Mouse (Mus musculus): ENCODE measurements around the gene Actl10.

Actl10 gene

GRCm38 (mm10) chr2:154551476-154551875 is at the start of gene Actl10:
Gene Actl10 (plus strand): TSS chr2:154551776.
- no peak for DNase-seq (ENCODE audit: low read depth, low spot score)

GRCm38 (mm10) chr2:154507076-154507475 is 44.5 kb upstream of the Actl10 start:
- DNase-seq (ENCODE audit: low read depth, low spot score): no peak

GRCm38 (mm10) chr2:154507566-154508283 is 43.9 kb upstream of the Actl10 start:
- DNase-seq (ENCODE audit: low read depth, low spot score): peak; percentile 82

GRCm38 (mm10) chr2:154508450-154508849 is 43.1 kb upstream of the Actl10 start:
- DNase-seq (ENCODE audit: low read depth, low spot score): peak; percentile 65

GRCm38 (mm10) chr2:154510141-154510540 is 41.4 kb upstream of the Actl10 start:
- no peak for DNase-seq (ENCODE audit: low read depth, low spot score)

GRCm38 (mm10) chr2:154516944-154517343 is 34.6 kb upstream of the Actl10 start:
- DNase-seq (ENCODE audit: low read depth, low spot score): no peak

GRCm38 (mm10) chr2:154517424-154517823 is 34.2 kb upstream of the Actl10 start:
- DNase-seq (ENCODE audit: low read depth, low spot score): no peak

GRCm38 (mm10) chr2:154521449-154521848 is 30.1 kb upstream of the Actl10 start:
- DNase-seq (ENCODE audit: low read depth, low spot score): no peak

- DNase-seq (ENCODE audit: low read depth, low spot score): no peak
Measured at GRCm38 (mm10) chr2:154522334-154522733, 29.2 kb upstream of the Actl10 start.

- no peak for DNase-seq (ENCODE audit: low read depth, low spot score)
Measured at GRCm38 (mm10) chr2:154525285-154525684, 26.3 kb upstream of the Actl10 start.

- no peak for DNase-seq (ENCODE audit: low read depth, low spot score)
Measured at GRCm38 (mm10) chr2:154526531-154526930, 25.0 kb upstream of the Actl10 start.

- DNase-seq (ENCODE audit: low read depth, low spot score): no peak
Measured at GRCm38 (mm10) chr2:154532888-154533287, 18.7 kb upstream of the Actl10 start.

GRCm38 (mm10) chr2:154534704-154535270 is 16.8 kb upstream of the Actl10 start:
- DNase-seq (ENCODE audit: low read depth, low spot score): no peak

GRCm38 (mm10) chr2:154538310-154538709 is 13.3 kb upstream of the Actl10 start:
- no peak for DNase-seq (ENCODE audit: low read depth, low spot score)

- no peak for DNase-seq (ENCODE audit: low read depth, low spot score)
Measured at GRCm38 (mm10) chr2:154538710-154539109, 12.9 kb upstream of the Actl10 start.

GRCm38 (mm10) chr2:154539720-154540119 is 11.9 kb upstream of the Actl10 start:
- peak; percentile 62 for DNase-seq (ENCODE audit: low read depth, low spot score)

GRCm38 (mm10) chr2:154541630-154542029 is 9.9 kb upstream of the Actl10 start:
- DNase-seq (ENCODE audit: low read depth, low spot score): no peak

- DNase-seq (ENCODE audit: low read depth, low spot score): no peak
Measured at GRCm38 (mm10) chr2:154543567-154544347, 7.8 kb upstream of the Actl10 start.

GRCm38 (mm10) chr2:154546711-154547110 is 4.9 kb upstream of the Actl10 start, which contains the start of gene 1700003F12Rik:
Gene 1700003F12Rik (plus strand): TSS chr2:154547085.
- DNase-seq (ENCODE audit: low read depth, low spot score): no peak

GRCm38 (mm10) chr2:154548688-154549087 is 2.9 kb upstream of the Actl10 start:
- no peak for DNase-seq (ENCODE audit: low read depth, low spot score)

GRCm38 (mm10) chr2:154549127-154549885 is 2.3 kb upstream of the Actl10 start:
- peak; percentile 75 for DNase-seq (ENCODE audit: low read depth, low spot score)

GRCm38 (mm10) chr2:154549886-154550189 is 1.7 kb upstream of the Actl10 start:
- no peak for DNase-seq (ENCODE audit: low read depth, low spot score)

Data from A20 (cell line).